Mouse (Mus musculus) activated CD4-positive, CD25-positive, alpha-beta regulatory T cell, adult 4 months (primary cell): ENCODE measurements around the gene Adam1a. TPM values are rescaled to one million over a fixed set of nuclear protein-coding genes. Genes with fewer than 3 reads are reported as not detected.
"Not testable (repeated sequence)": the region's sequence is repeated elsewhere in the genome, so short reads cannot be mapped to it uniquely, and the experiment has no call there.

Experiments used
- ATAC-seq: one replicate; pipeline ENCODE4 v1.8.0; 2017
- polyA plus RNA-seq, 2 experiments: library from polyadenylated mRNA; unstranded; fragments of 100-300 nt; shearing (Covaris generic); gene quantifications; one replicate each; pipeline ENCODE4 v1.2.1; 2017

The Adam1a gene
- polyA plus RNA-seq, 2 experiments from 2014 or later, result 0.54 to 1.4 TPM

- ATAC-seq, result no peak
These were observed 17.2 kb upstream of the Adam1a start for GRCm38 (mm10) chr5:121562436-121562835.

GRCm38 (mm10) chr5:121549196-121549595, 3.9 kb upstream of the Adam1a start:
- no peak for ATAC-seq

GRCm38 (mm10) chr5:121547084-121547483, 1.8 kb upstream of the Adam1a start:
- no peak for ATAC-seq

DNA sequence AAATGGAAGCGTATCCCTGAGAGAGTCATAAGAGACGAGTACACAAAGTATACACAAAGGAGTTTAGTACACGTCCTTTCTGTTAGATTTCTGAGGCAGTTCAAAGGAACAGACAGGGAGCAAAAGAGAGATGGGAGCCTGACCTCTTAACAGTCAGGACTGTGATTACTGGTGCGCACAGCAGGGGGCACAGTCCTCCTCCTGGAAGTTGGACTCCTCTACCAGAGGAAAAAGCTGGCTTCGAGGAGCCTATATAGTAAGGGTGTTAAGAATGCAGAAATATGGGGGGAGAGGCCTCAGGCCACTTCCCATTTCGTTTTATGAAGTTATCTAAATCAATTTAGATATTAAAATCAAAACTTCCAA, 1.2 kb upstream of the Adam1a start:
- no peak for ATAC-seq

DNA sequence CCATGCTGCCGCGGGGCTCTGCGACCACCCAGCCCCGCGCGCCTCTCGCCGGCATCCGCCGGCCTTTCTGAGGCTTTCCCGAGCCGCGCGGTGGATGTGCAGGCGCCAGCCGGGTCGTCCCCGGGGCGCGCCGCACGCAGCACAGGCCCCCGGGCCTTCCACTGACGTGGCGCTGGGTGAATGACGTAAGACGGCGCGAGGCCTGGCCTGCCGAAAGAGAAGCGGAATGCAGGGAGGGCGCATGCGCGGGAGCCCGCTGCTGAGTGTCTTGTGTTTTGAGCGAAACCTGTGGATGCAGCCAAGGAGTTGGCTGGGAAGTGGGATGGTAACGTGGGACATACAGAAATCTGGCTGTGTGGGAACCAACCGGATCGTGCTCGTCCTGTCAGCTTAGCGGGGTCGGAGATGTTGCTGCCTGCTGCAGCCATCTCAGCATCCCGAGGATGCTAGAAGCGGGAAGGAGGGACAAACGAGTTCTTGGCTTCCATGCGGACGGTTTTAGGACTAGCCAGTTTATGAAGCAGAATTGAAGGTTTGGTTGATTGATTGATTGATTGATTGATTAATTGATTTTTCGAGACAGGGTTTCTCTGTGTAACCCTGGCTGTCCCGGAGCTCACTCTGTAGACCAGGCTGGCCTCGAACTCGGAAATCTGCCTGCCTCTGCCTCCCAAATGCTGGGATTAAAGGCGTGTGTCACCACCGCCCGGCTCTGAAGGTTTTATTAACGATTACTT, 679 bp upstream of the Adam1a start, which contains the start of gene Mapkapk5:
Gene Mapkapk5 (minus strand): TSS at position 113 of the 737 bp plus-strand sequence.
- peak; percentile 89 for ATAC-seq

GRCm38 (mm10) chr5:121543370-121543769, 1.9 kb downstream of the Adam1a start:
- no peak for ATAC-seq

DNA sequence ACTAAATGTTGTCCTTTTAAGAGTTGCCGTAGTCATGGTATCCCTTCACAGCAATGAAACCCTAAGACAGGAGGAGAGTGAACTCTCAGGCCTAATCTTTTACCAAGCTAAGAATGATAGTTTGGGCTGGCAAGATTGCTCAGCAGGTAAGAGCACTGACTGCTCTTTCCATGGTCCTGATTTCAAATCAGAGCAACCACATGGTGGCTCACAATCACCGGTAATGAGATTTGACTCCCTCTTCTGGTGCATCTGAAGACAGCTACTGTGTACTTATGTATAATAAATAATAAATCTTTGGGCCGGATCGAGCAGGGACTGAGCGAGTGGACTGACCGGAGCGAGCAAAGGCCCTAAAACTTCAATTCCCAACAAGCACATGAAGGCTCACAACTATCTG, 4.0 kb downstream of the Adam1a start:
- no peak for ATAC-seq

DNA sequence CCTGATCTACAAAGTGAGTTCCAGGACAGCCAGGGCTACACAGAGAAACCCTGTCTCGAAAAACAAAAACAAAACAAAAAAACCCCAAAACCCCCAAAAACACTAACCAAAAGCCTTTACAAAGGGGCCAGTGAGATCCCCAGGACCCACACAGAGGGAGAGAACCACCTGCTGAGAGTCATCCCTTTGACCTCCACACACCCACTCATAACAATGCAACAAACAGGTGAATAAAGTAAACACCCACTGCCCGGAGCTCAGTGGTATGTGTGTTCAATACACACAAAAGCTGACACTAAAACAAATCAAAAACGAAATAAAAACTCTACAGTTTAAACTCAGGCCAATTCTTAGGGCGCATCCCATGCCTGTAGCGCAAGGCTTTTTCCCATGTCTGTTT, 5.2 kb downstream of the Adam1a start:
- no peak for ATAC-seq

GRCm38 (mm10) chr5:121537588-121537987, 7.7 kb downstream of the Adam1a start:
- ATAC-seq, result no peak

- ATAC-seq, result no peak
These were observed 8.2 kb downstream of the Adam1a start for GRCm38 (mm10) chr5:121536921-121537555.

- no peak for ATAC-seq
These were observed 10.2 kb downstream of the Adam1a start for GRCm38 (mm10) chr5:121535116-121535515.

DNA sequence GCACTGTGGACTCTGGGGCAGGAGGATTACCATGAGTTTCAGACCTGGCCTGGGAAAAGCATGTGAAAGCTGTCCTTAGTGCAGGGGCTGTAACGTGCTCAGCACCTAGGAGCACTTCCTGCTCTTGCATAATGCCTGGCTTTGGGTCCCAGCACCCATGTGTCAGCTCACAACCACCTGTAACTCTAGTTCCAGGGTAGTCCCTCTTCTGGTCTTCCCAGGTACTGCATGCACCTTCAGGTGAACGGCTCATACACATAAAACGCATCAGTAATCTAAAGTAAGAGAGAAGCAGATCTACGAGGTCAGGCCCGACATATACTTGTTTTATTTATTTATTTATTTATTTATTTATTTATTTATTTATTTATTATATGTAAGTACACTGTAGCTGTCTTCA, 10.8 kb downstream of the Adam1a start:
- ATAC-seq, result no peak

DNA sequence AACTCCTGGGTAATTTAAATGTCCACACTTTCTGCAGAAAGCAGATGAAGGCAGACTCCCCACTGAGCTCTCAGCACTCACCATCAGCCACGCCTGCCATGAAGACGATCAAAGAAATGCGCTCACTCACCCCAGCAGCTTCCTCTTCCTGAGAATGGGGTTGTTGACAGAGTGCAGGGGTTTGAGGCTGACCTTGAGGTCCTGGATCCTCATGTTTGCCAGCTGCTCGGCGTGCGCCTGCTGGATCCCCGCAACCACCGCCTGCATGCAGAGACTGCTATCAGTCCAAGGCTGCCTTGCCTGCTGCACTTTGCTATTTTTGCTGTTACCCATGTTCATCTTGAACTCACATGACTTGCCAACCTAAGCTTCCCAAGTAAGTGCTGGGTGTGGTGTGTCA, 18.3 kb downstream of the Adam1a start:
- no peak for ATAC-seq

GRCm38 (mm10) chr5:121526526-121526925, 18.8 kb downstream of the Adam1a start:
- no peak for ATAC-seq

- ATAC-seq, result no peak
These were observed 19.4 kb downstream of the Adam1a start for GRCm38 (mm10) chr5:121525774-121526450.

GRCm38 (mm10) chr5:121519758-121520157, 25.5 kb downstream of the Adam1a start:
- not testable (repeated sequence) for ATAC-seq

DNA sequence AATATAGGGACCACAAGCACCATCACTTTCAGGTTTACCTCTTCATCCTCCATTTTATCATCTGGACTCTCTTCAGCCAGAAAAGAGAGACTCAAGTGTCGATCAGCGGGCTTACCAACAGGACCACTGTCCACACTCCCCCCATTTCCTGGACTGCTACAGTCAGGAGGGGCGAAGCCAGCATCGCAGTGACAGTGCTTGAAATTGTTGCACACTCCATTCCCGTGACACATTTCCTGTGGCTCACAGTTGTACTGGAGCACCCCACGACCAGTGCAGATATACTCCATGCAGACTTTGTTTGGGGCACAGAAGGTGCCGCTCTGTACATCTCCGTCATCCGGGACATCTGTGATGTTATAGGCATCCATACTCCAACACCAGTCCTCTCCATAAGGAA, 26.3 kb downstream of the Adam1a start:
- no peak for ATAC-seq

DNA sequence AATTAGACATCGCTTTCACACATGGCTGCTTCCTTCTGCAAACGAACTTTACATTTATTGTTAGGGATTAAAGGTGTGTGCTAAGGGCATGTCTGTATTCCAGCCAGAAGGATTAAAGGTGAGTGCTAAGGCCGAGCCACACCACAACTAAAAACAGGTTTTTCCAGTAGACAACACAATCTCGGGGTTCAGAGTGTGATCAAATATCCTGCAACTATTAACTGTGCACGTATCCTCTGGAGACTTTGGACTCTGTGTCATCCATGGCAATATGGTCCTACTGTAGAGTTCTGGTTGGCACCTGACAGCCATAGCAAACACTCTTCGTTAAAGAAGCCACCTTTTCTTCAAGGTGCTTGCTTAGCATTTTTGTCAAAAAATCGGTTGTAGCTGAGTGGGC, 35.3 kb downstream of the Adam1a start:
- no peak for ATAC-seq

DNA sequence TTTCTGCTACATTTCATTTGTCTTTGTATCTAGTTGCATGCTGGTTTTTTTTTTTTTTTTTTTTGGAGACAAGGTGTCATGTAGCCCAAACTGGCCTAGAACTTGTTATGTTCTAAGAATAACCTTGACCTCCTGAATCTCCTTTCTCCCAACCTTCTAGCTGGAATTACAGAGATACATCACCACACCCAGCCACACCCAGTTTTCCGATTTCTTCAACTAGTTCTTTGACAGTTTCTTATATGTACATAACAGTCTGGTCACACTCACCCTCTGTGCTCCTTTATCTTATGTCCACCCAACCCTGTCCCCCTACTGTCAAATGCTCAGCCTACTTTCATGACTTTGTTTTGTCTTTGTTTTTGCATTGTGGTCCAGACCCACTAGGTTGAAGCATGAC, 38.4 kb downstream of the Adam1a start:
- ATAC-seq, result no peak

DNA sequence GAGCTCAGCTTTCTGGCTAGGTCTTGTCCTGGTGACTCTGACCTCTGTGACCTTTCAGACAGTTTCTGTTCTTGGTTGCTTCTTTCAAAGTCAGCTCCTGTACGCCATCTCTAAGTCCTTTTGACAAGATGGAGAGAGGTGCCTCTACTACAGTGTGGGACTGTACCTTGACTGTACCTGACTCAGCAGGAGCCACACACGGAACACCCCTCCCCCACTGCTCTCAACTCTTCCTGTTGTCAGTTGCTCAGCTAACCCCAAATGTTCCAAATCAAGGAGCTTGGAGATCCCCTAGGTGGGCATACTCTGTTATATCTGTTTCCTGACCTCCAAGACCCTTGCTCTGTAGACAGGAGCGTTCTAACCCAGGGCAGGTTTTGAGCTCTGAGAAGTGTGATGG, 42.1 kb downstream of the Adam1a start, which contains the start of gene Adam1b:
Gene Adam1b (minus strand): TSS at position 205 of the 400 bp plus-strand sequence.
- no peak for ATAC-seq

- not testable (repeated sequence) for ATAC-seq
These were observed 43.8 kb downstream of the Adam1a start for GRCm38 (mm10) chr5:121501424-121501996.

GRCm38 (mm10) chr5:121500719-121501118, 44.6 kb downstream of the Adam1a start:
- ATAC-seq, result no peak

- ATAC-seq, result no peak
These were observed 52.0 kb downstream of the Adam1a start for GRCm38 (mm10) chr5:121493305-121493704.
